Mouse (Mus musculus) midbrain, embryonic 13.5 days (tissue): ENCODE measurements at regions not wholly inside any gene's neighbourhood (a gene's known extent, or its start where the extent isn't known, plus 50 kb on each side); places are given as distances from the start of the nearest gene placed in this dataset.

Experiments
- ATAC-seq: fragments of 200-750 bp; cut with Nextera tagmentation; 2 replicates; pipeline ENCODE4 v1.8.0; 2017; ENCODE audit warnings: mild to moderate bottlenecking, moderate TSS enrichment, moderate library complexity
- H3K27ac ChIP-seq: fragments of 300-500 bp; sonication (generic); 2 replicates; pipeline ENCODE4 v1.5.1; 2015; ENCODE audit warnings: inconsistent platforms, mild to moderate bottlenecking, moderate library complexity
- H3K27me3 ChIP-seq: fragments of 300-500 bp; sonication (generic); 2 replicates; pipeline ENCODE4 v1.6.1; 2015; ENCODE audit warnings: mild to moderate bottlenecking, inconsistent platforms
- H3K36me3 ChIP-seq: fragments of 300-500 bp; sonication (generic); 2 replicates; pipeline ENCODE4 v1.6.1; 2015; ENCODE audit warnings: mild to moderate bottlenecking, inconsistent platforms
- H3K4me1 ChIP-seq: fragments of 300-500 bp; sonication (generic); replicated peaks from 2 replicates; pipeline ENCODE4 v1.6.1; 2015; ENCODE audit warnings: inconsistent platforms
- H3K4me2 ChIP-seq: fragments of 300-500 bp; sonication (generic); replicated peaks from 2 replicates; pipeline ENCODE4 v1.6.1; 2015; ENCODE audit warnings: moderate library complexity, mild to moderate bottlenecking, inconsistent platforms
- H3K4me3 ChIP-seq: fragments of 300-500 bp; sonication (generic); replicated peaks from 2 replicates; pipeline ENCODE4 v1.5.1; 2015; ENCODE audit warnings: mild to moderate bottlenecking, inconsistent platforms
- H3K9ac ChIP-seq: fragments of 300-500 bp; sonication (generic); replicated peaks from 2 replicates; pipeline ENCODE4 v1.6.1; 2015; ENCODE audit warnings: mild to moderate bottlenecking, inconsistent platforms
- H3K9me3 ChIP-seq: fragments of 300-500 bp; sonication (generic); 2 replicates; pipeline ENCODE4 v1.6.1; 2016; ENCODE audit warnings: mild to moderate bottlenecking, inconsistent platforms
- WGBS: fragments of 180-500 bp; shearing (Covaris S2); methylation state at CpG from one replicate; pipeline ENCODE4 v1.1.7; 2015; 5-methylcytosine and 5-hydroxymethylcytosine counted together

DNA sequence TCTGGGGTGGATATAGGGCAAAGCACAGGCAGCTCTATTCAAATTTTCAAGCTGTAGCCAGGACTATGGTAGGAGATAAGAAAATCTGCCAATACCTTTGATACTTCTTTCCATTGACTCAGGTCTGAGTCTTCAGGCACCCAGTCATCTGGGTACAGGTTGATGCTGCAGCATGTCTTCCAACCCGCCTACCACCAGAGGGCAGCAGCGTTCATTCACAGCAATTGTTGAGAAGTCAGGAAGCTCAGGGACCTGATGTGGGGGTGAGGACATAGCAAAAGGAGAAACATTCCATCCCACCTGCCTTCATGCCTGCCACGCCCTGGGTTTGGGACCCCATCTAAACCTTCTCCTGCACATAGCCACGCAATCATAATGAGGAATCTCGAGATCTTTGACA is 118.2 kb upstream of the Gm21876 start:
- Histone ChIP-seq H3K4me3 (no peak overlapping the region), H3K9me3 (no peaks in the 10 kb centered on the region), H3K4me1 (no peaks in the 10 kb centered on the region), H3K9ac (no peak overlapping the region), H3K27ac (no peak overlapping the region), H3K4me2 (no peak overlapping the region), H3K27me3 (no peaks in the 10 kb centered on the region), H3K36me3 (no peaks in the 10 kb centered on the region)
- ATAC-seq = no peak
- WGBS = 25% methylated on average over 5 of the region's 5 CpGs

DNA sequence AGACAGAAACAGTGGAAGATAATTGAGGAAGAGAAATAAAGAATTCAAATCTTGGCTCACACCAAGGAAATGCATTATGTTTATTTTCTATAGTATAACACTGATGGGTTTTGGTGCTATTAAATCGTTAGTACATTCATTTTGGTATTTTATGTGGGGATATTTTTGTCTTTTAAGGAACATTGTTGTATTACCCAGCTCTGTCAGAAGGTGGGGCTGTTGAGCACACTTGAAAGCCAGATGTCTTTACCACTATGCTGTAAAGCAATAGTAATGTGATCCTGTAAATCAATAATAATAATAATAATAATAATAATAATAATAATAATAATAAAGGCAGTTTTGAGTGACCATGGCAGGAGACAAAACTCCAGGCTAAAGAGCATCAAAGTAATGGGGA is 120.0 kb upstream of the Gm21876 start:
- H3K4me3 ChIP-seq = no peak overlapping the region
- H3K9me3 ChIP-seq = no peaks in the 10 kb centered on the region
- H3K27me3 ChIP-seq = no peaks in the 10 kb centered on the region
- H3K4me2 ChIP-seq = no peak overlapping the region
- 26% methylated on average over 1 of the region's 1 CpGs for WGBS
- H3K36me3 ChIP-seq = no peaks in the 10 kb centered on the region
- no peak for ATAC-seq
- no peak overlapping the region for H3K9ac ChIP-seq
- H3K4me1 ChIP-seq = no peaks in the 10 kb centered on the region
- H3K27ac ChIP-seq = no peak overlapping the region

DNA sequence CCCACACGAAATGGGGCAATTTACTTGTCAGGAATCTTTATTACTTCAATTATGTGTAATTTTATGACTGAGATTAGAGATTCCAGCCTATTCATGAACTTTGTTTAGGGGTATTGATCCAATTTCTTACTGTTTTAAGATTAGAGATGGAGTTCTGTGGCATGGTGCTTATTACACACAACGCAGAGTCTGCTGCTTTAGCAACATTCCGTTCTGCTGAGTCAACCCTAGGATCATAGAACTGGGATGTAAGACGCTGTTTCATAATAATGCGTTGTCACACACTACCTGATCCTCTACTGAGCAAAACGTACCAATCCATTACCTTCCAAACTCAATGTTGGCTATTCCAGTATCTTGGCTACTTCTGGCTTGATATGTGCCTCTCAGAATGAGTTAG is 121.9 kb upstream of the Gm21876 start:
- Histone ChIP-seq H3K36me3 (no peaks in the 10 kb centered on the region), H3K4me3 (no peak overlapping the region), H3K9me3 (no peaks in the 10 kb centered on the region), H3K27me3 (no peaks in the 10 kb centered on the region), H3K4me2 (no peak overlapping the region), H3K4me1 (no peaks in the 10 kb centered on the region), H3K27ac (no peak overlapping the region), H3K9ac (no peak overlapping the region)
- ATAC-seq = no peak
- 83% methylated on average over 6 of the region's 6 CpGs for WGBS

DNA sequence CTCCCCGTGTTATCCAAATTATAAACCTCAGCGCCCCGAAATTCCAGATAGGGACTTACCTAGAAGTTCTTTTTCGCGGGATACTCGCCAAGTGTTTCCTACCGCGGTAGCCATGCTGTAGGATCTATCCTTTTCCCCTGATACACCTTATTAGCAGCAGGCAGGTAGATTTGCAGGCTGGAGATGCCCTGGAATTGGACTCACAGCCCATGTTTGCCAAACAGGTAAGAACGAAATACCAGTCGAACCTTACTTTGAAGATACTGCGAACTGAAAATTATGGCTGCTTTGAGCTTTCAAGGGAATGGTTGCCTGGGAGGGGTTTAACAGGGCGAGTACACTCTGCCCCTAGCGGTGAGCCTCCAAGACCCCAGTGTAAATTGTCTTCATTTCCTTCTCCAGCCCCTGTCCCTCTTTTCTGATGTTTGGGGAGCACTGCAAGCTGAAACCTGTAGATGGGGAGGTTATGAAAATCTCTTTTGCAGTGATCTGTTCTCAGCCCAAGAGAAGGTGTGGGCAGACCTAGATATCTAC is 149.8 kb upstream of the Agtr2 start:
- no peaks in the 10 kb centered on the region for H3K4me1 ChIP-seq
- no peaks in the 10 kb centered on the region for H3K9me3 ChIP-seq
- no peak for ATAC-seq
- peak overlapping the region; percentile 34 for H3K4me3 ChIP-seq
- no peaks in the 10 kb centered on the region for H3K36me3 ChIP-seq
- peak overlapping the region; percentile 14; the same call in 1 of the 2 replicates for H3K9ac ChIP-seq
- WGBS = 32% methylated on average over 13 of the region's 13 CpGs
- H3K27ac ChIP-seq = no peak overlapping the region
- H3K27me3 ChIP-seq = no peaks in the 10 kb centered on the region
- H3K4me2 ChIP-seq = peak overlapping the region; percentile 44

DNA sequence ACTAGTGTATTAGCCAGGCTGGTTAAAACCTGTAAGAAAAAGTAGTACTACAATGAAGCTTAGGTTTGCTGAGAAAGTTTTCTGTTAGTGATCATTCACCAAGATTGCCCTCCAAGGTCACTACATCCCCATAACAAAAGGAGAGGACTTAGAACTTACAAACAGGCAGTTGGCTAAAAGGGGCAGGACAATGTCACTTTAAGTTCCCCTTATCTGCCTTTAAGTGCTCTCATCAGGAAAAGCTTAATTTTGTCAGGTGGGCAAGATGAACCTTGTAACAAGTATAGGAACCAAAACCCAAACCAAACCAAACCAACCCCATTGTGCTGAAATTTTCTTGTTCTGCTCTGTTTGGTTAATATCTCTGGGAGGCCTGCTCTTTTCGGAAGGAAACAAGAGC is 139.9 kb upstream of the Agtr2 start:
- no peak overlapping the region for H3K27ac ChIP-seq
- no peak for ATAC-seq
- no peaks in the 10 kb centered on the region for H3K4me1 ChIP-seq
- H3K9me3 ChIP-seq = no peaks in the 10 kb centered on the region
- no peaks in the 10 kb centered on the region for H3K27me3 ChIP-seq
- no peak overlapping the region for H3K4me3 ChIP-seq
- H3K9ac ChIP-seq = no peak overlapping the region
- WGBS = 64% methylated on average over 1 of the region's 1 CpGs
- no peaks in the 10 kb centered on the region for H3K36me3 ChIP-seq
- H3K4me2 ChIP-seq = no peak overlapping the region

DNA sequence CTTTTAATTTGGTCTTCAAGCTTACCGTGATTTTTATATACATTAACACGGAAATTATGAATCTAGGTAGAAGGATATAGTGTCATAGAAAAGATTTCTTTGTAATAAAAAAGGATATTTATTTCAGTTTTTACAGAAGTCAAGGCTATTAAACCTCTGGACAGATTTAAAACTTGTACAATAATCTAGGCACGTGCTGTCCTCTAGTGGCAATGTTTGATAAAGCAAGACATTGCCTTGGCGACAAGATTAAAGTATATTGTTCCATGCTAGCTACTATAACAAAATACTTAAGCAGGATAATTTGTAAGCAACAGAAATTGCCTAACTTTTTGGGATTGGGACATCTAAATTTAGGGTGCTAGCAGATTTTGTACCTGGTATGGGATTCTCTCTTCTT is 133.8 kb upstream of the Agtr2 start:
- WGBS = 34% methylated on average over 4 of the region's 4 CpGs
- Histone ChIP-seq H3K4me2 (no peak overlapping the region), H3K4me3 (no peak overlapping the region), H3K4me1 (no peaks in the 10 kb centered on the region), H3K36me3 (no peaks in the 10 kb centered on the region), H3K9me3 (no peaks in the 10 kb centered on the region), H3K9ac (no peak overlapping the region), H3K27me3 (no peaks in the 10 kb centered on the region), H3K27ac (no peak overlapping the region)
- ATAC-seq = no peak

DNA sequence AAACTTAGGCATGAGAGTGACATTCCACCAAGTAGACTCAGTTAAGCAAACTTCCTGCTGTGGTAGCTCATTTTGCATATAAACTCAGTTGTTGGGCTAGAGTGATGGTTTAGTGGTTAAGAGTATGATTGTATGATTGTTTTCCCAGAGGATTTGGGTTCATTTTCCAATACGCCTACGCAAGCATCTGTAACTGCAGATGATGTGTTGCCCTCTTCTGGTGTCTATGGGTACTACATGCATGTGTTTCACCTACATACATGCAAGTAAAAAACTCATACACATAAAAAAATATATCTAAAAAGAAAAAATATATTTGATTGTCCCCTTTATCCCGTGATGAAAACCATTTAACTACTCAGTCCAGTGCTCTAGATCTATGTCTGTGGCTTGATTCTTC is 132.0 kb upstream of the Agtr2 start:
- Histone ChIP-seq H3K27ac (no peak overlapping the region), H3K9me3 (no peaks in the 10 kb centered on the region), H3K9ac (no peak overlapping the region), H3K4me1 (no peaks in the 10 kb centered on the region), H3K4me3 (no peak overlapping the region), H3K27me3 (no peaks in the 10 kb centered on the region), H3K4me2 (no peak overlapping the region), H3K36me3 (no peaks in the 10 kb centered on the region)
- no peak for ATAC-seq
- WGBS = 55% methylated on average over 3 of the region's 3 CpGs

DNA sequence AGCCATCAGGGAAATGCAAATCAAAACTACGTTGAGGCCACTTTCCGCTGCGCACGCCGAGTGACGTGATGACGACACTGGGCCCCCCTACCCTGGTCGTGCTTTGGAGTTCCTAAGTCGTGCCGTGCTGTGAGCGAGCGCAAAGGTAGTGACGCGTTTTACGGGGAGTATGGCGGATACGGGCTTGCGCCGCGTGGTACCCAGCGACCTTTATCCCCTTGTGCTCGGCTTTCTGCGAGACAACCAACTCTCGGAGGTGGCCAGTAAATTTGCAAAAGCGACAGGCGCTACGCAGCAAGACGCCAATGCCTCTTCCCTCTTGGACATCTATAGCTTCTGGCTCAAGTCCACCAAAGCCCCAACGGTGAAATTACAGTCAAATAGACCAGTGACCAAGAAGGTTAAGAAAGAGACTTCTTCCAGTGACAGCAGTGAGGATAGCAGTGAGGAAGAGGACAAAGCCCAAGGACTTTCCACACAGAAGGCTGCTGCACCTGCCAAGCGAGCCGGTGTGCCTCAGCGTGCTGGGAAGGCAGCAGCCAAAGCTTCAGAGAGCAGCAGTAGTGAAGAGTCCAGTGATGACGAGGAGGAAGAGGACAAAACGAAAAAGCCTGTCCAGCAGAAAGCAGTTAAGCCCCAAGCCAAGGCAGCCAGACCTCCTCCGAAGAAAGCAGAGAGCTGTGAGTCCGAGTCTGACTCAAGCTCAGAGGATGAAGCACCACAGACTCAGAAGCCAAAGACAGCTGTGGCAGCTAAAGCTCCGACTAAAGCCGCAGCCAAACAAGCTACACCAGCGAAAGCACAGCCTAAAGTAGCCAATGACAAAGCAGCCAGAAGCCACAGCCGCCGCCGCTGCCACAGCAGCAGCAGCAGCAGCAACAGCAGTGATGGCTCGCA is 123.3 kb upstream of the Agtr2 start:
- ATAC-seq = peak; percentile 97
- 0 out of 2 replicates have a peak, but pooled peaks cover 5% of the 10 kb centered on the region for H3K4me1 ChIP-seq
- 0 out of 2 replicates have a peak, but pooled peaks cover 6% of the 10 kb centered on the region for H3K9me3 ChIP-seq
- WGBS = 22% methylated on average over 43 of the region's 43 CpGs
- H3K27ac ChIP-seq = peak overlapping the region; percentile 86
- peak overlapping the region; percentile 44 for H3K4me3 ChIP-seq
- H3K9ac ChIP-seq = peak overlapping the region; percentile 62
- peak overlapping the region; percentile 57 for H3K4me2 ChIP-seq
- no peaks in the 10 kb centered on the region for H3K27me3 ChIP-seq
- no peaks in the 10 kb centered on the region for H3K36me3 ChIP-seq

DNA sequence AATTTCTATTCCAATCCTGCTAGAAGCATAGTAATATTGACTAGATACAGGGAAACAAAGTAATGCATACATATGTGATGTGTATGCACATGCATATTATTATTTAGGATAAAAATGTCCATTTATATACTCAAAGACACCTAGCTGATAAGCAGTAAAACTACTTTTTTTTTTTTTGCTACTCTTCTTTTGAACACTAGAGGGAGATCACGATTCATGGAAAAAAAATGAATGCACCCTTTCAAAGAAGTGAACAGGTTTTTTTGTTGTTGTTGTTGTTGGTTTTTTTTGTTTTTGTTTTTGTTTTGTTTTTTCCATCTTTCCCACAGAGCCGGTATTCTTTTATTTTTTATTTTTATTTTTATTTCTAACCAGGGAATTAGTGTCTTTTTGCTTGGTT is 99.1 kb upstream of the Agtr2 start:
- H3K36me3 ChIP-seq = no peaks in the 10 kb centered on the region
- H3K4me2 ChIP-seq = no peak overlapping the region
- no peak overlapping the region for H3K9ac ChIP-seq
- 15% methylated on average over 2 of the region's 2 CpGs for WGBS
- no peaks in the 10 kb centered on the region for H3K4me1 ChIP-seq
- H3K27ac ChIP-seq = no peak overlapping the region
- no peak overlapping the region for H3K4me3 ChIP-seq
- no peaks in the 10 kb centered on the region for H3K27me3 ChIP-seq
- H3K9me3 ChIP-seq = no peaks in the 10 kb centered on the region
- ATAC-seq = no peak

DNA sequence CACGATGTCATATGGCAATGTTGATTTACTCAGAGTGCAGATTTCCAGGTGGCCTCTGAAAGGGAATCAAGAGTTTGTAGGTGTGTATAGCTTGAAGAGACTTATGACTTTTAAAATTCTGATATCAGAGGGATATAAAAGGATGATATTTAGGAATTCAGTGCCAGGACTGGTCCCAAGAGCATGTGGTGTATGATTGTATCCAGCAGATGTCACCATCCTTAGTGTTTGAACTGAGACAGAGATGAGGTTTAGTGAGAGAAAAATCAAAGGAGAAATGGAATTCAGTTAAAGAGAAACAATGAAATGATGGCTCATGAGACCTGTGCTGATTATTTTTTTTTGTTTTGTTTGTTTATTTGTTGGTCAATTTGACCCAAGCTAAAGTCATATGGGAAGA is 94.4 kb upstream of the Agtr2 start:
- no peak for ATAC-seq
- Histone ChIP-seq H3K36me3 (no peaks in the 10 kb centered on the region), H3K4me3 (no peak overlapping the region), H3K4me1 (no peaks in the 10 kb centered on the region), H3K4me2 (no peak overlapping the region), H3K9ac (no peak overlapping the region), H3K9me3 (no peaks in the 10 kb centered on the region), H3K27me3 (no peaks in the 10 kb centered on the region), H3K27ac (no peak overlapping the region)
- 76% methylated on average over 1 of the region's 1 CpGs for WGBS

DNA sequence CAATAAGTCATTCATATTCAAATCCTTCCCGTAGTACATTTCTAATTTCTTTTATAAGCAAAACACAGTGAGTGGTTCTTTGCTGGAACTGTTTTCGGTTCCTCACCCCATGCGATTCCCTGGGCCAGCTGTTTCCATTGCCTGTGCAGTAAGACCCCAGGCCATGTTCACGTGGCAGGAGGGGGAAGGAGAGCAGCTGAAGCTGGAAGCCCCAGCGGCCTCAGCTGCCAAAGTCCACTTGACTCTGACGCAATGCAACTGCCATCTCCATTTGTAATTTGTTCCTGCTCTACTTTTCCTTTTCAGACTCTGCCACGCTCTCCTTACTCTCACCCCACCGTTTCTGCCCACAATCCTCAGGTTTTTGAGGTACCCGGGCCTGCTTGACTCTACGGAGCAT is 91.1 kb upstream of the Agtr2 start:
- Histone ChIP-seq H3K27ac (no peak overlapping the region), H3K4me2 (no peak overlapping the region), H3K9ac (no peak overlapping the region), H3K4me1 (no peaks in the 10 kb centered on the region), H3K36me3 (no peaks in the 10 kb centered on the region), H3K27me3 (no peaks in the 10 kb centered on the region), H3K4me3 (no peak overlapping the region), H3K9me3 (no peaks in the 10 kb centered on the region)
- 80% methylated on average over 10 of the region's 10 CpGs for WGBS
- ATAC-seq = no peak

DNA sequence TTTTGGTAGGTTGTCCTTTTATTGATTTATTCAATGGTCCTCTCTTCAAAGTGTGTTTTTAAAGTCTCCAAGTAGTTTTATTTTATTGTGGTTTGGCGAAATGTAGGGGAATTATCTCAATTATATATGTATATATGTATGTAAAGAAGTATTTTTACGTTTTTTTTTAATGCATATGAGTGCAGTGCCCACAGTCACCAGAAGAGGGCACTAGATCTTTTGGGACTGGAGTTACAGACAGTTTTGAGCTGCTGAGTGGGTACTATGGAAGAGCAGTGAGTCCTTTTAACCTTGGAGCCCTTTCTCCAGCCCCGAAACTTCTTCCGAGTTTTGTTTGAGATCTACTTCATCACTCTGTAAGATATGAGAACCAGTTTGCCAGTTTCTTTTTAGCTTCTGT is 59.5 kb upstream of the Agtr2 start:
- no peak overlapping the region for H3K9ac ChIP-seq
- H3K4me2 ChIP-seq = no peak overlapping the region
- H3K27me3 ChIP-seq = no peaks in the 10 kb centered on the region
- no peak for ATAC-seq
- H3K4me1 ChIP-seq = no peaks in the 10 kb centered on the region
- no peaks in the 10 kb centered on the region for H3K36me3 ChIP-seq
- H3K9me3 ChIP-seq = no peaks in the 10 kb centered on the region
- H3K27ac ChIP-seq = no peak overlapping the region
- no peak overlapping the region for H3K4me3 ChIP-seq
- WGBS = 53% methylated on average over 4 of the region's 4 CpGs

DNA sequence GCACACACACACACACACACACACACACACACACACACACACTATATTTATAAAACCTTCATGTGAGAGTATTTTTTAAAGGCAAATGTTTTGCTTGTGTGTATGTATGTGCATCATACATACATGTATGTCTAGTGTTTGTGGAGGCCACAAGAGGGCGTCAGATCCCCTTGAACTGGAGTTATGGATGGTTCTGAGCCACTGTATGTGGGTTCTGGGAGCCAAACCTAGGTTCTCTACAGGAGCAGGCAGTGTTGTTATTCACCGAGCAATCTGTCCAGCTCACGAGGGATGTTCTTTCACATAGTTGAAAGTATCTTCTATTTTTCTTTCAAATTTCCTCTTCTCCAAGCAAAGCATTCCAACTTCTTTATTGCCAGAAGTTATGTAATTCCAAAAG is 56.3 kb upstream of the Agtr2 start:
- ATAC-seq = no peak
- H3K4me1 ChIP-seq = no peaks in the 10 kb centered on the region
- 67% methylated on average over 3 of the region's 3 CpGs for WGBS
- H3K27me3 ChIP-seq = no peaks in the 10 kb centered on the region
- no peak overlapping the region for H3K9ac ChIP-seq
- H3K36me3 ChIP-seq = no peaks in the 10 kb centered on the region
- no peak overlapping the region for H3K4me2 ChIP-seq
- H3K4me3 ChIP-seq = no peak overlapping the region
- no peak overlapping the region for H3K27ac ChIP-seq
- no peaks in the 10 kb centered on the region for H3K9me3 ChIP-seq
